Mouse (Mus musculus): ENCODE measurements around the gene Atp10b.

The Atp10b gene

GRCm38 (mm10) chr11:43200089-43200488, 50.4 kb downstream of the Atp10b start:
- no peak for DNase-seq (ENCODE audit: low spot score)

- no peak for DNase-seq (ENCODE audit: low spot score)
Measured at GRCm38 (mm10) chr11:43203580-43203979, 53.9 kb downstream of the Atp10b start.

DNA sequence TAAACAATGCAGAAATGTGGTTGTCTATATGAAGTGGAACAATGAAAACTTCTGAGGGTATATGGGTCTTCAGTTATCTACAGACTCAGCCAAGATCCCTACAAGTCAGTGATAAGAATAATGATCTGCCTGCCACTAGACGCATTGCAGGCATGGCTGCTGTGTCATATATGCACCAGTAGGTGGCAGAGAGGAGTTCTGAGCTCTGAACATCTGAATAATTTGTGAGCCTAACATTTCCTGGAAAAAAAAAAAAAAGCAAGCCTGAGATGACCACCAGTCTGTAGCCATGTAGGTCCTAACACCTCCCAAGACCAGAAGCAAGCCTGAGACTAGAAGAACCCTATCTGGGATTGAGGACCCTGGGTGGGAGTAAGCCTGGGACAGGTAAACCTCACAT, 63.5 kb downstream of the Atp10b start:
- DNase-seq (ENCODE audit: low spot score): no peak

GRCm38 (mm10) chr11:43213740-43214139, 64.1 kb downstream of the Atp10b start:
- DNase-seq (ENCODE audit: low spot score): no peak

DNA sequence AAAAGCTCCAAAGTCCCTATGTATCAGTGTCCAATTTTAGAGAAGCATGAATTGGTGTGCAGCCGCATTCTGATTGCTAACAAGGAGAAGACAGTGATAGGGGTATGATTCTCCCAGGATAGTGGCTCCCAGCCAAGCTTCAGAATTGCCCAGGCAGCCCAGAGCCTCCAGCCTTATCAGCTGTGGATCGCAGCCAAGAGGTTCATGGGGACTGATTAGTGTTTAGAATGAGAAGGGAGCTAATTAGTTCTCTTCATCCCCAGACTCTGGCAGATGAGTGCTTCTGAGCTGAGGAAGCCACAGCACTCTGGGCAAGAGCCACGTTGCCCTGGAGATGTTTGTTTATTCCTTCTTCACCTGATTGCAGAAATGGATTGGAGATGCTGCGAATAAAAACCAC, 67.3 kb downstream of the Atp10b start:
- no peak for DNase-seq (ENCODE audit: low spot score)

DNA sequence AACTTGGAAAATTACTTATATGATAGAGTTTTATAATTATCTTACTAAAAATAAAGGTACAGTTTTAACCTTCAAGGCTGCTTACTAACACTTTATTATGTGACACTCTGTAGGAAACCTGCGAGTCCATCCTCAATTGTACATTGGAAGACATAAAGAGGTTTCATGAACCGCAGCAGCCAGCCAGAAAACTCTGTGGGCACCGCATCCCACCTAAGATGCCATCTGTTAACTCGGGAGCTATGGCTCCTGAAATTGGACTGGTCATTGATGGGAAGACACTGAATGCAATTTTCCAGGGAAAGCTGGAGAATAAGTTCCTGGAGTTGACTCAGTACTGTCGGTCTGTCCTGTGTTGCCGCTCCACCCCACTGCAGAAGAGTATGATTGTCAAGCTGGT, 80.6 kb downstream of the Atp10b start:
- no peak for DNase-seq (ENCODE audit: low spot score)

- no peak for DNase-seq (ENCODE audit: low spot score)
Measured at GRCm38 (mm10) chr11:43232073-43232472, 82.4 kb downstream of the Atp10b start.

- DNase-seq (ENCODE audit: low spot score): no peak
Measured at GRCm38 (mm10) chr11:43236360-43237039, 86.8 kb downstream of the Atp10b start.

- DNase-seq (ENCODE audit: low spot score): no peak
Measured at GRCm38 (mm10) chr11:43239804-43240203, 90.1 kb downstream of the Atp10b start.

DNA sequence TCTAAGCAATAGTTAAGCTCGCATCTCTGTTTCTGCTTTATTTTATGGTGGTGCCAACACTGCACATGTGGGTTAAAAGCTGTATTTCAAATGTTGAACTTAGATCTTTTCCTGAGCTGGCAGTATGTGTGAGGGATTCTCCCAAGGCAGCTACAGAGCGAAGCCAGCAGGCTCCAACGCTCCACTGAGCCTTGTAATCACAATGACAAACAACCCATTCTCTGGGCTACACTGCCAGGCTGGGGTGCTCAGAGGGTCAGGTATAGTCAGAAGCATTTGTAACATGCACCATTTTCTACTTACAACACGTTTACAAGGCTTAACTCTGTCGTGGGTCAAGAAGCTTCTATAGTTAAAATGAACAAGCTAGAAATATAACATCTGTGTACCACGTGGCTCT, 103.4 kb downstream of the Atp10b start:
- DNase-seq (ENCODE audit: low spot score): no peak

DNA sequence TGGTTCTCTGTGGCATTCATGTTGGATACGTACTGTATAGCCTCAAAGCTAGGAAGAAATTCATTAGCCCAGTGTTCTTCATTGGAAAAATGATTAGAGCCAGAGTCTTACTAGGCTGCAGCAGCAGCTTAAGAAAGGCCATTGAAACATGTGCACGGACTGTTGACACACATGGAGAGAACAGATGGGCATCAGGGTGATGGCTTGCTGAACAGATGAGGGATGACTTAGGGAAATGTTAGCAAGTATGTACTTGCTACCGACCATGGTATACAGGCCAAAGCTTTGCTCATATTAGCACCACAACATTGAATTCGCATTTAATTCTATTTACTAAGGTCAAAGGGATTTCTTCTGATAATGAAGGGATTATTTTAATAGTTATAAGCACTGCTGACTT, 105.6 kb downstream of the Atp10b start:
- no peak for DNase-seq (ENCODE audit: low spot score)

GRCm38 (mm10) chr11:43257291-43257690, 107.6 kb downstream of the Atp10b start:
- DNase-seq (ENCODE audit: low spot score): no peak

DNA sequence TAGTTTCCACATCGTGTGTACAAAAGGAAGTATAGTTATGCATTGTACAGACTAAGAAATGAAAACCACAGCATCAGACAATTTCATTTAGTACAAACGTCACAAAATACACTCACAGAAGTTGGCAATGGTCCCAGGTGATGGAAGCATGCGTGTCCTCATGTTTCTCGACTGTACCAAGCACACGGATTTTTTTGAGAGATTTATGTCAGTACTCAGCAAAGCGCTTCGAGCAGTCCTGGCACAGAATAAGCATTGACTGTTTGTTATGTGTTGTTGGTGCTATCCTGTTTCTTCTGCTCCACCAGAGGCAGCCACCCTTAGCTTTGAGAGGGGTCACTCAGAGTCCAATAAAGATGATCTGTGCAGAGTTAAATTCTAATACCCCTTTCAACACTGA, 108.1 kb downstream of the Atp10b start:
- DNase-seq (ENCODE audit: low spot score): no peak

DNA sequence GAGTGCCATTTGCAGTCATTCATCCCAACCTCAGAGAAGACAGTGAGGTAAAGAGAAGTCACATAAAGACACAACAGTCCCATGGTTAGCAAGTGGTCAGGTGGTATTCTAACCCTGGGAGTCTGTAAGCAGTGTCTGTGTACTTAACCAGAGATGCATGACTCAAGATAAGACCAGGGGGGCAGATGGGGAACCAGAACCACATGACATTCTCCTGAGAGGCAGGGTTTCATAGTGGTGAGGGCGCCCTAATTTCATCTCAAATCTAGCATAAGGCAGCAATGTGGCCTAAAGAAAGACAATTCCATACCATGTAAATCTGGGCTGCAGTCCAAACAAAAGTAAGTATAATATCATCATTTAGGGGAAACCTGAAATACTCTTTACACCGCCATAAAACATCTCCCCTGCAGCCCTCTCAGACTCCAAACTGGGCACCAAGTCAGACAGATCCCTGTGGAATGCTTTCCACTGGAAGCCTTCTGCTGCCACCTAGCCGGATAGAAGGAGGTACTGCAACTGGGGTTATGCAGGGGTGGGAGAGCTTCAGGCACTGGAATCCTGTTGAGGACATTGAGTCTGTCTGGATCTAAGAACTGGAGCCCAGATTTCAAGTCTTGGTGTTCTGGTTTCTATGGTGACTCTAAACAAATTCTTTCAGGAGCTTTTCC, 114.0 kb downstream of the Atp10b start:
- DNase-seq (ENCODE audit: low spot score): peak; percentile 28

GRCm38 (mm10) chr11:43267505-43267904, 117.8 kb downstream of the Atp10b start:
- no peak for DNase-seq (ENCODE audit: low spot score)

GRCm38 (mm10) chr11:43269503-43270255, 120.0 kb downstream of the Atp10b start:
- no peak for DNase-seq (ENCODE audit: low spot score)

GRCm38 (mm10) chr11:43270256-43270806, 120.7 kb downstream of the Atp10b start:
- no peak for DNase-seq (ENCODE audit: low spot score)

DNA sequence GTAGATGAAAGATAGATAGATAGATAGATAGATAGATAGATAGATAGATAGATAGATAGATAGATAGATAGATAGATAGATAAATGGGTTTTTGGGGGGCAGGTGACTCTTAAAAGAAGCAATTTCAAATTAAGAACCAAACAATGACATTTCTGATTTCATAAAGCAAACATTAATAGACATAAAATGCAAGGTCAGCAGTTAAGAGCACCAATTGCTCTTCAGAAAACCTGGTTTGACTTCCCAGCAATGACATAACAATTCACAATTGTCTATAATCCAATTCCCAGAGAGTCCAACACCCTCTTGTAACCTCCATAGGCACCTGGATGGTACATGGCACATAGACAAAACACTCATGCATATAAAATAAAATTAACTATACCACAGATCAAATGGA, 124.2 kb downstream of the Atp10b start:
- DNase-seq (ENCODE audit: low spot score): no peak

- DNase-seq (ENCODE audit: low spot score): no peak
Measured at GRCm38 (mm10) chr11:43297584-43297983, 147.9 kb downstream of the Atp10b start.

GRCm38 (mm10) chr11:43311000-43311399, 161.3 kb downstream of the Atp10b start:
- DNase-seq (ENCODE audit: low spot score): no peak

Data from urinary bladder, postnatal 25 days (tissue).